Mouse (Mus musculus) kidney, postnatal 36 days (tissue): Measurements from ENCODE around the gene Tsnax.

ENCODE experiments used
- DNase-seq, 2 experiments: peaks; one replicate each; pipeline ENCODE4 v3.0.0; 2021 to 2022; ENCODE audit warnings: mixed read lengths in 2 of 2

Gene Tsnax

DNA sequence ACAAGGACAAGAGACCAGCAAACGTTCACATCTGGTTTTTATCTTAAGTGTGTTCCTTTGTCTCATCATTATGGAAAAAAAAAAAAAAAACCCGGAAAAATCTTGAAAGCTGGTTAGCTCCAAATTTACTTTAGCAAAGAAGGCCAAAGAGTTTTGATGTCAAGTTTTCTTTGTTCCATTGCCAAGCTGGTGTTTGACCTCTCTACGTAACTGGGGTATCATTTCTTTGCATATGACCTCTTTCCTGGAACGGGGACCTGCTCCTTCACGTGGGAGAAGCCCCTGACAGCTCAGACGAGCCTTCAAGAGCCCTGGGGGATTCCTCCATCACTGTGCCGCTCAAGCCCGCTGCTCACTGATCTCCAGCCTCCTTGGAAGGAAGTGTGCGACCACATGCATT is 31.1 kb downstream of the Tsnax start:
- DNase-seq = no peak

DNA sequence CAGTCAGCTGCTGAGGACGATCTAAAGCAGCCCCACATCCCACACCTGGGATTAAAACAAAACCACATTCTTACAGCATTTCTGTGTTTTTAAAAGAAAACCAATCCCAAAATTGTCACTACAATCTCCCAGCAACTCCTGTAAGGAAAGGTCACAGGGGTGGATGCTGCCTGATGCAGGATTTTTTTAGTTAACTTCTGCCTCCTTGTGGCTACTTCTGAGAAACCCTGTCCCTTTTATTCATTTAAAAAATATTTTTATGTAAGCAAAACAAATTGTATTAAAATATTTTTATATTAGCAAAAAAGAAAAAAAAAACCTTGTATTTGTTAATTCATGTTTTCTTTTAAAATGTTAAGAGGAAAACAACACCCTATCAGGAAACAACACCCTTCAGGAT is 33.0 kb downstream of the Tsnax start:
- DNase-seq = no peak

DNA sequence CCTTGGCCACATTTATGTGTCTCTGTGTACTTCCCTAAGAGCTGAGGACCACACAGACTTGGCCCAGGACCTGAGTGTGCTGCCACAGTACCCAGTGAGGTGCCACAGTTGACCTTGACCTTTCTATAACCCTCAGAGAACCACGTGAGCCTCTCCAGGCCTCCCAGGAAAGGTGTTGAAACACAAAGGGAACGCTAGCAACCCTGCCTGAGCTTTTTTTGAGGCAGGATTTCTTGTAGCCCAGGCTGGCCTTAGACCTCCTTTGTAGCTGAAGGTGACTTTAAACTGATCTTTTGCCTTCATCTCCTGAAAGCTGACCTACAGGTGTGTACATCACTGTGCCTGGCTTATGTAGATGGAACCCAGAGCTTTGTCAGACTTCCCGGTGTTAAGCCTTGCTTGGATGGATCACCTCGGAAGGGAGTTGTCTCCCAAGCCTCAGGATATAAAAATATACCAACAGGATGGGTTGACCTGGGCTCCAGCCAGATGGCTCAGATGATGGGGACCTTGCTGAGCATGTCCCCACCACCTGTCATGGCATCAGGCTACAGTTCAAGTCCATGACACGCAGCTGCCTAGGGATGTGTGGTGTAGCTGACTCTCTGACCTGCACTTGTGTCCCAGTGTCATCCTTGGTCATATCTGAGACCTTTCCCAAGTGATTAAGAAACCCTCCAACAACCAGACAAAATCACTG is 36.4 kb downstream of the Tsnax start:
- DNase-seq = no peak

DNA sequence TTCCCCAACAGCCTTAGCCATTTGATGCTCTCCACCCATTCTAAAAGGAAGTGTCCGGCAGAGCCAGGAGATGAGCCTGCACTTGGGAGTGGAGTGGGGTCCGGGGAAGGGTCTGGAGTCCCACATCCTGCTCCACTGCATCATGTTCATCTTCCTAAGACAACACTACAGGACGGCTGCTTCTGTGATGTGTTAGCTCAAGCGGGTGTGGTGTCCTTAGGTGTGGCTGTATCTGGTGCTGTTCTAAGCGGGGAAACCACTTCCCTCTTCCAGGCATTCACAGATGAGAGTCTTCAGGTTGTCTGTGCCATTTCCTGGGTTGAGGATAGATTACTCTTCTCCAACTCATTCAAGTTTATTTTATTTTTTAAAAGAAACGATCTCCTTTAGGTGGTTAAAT is 37.0 kb downstream of the Tsnax start:
- DNase-seq = no peak

DNA sequence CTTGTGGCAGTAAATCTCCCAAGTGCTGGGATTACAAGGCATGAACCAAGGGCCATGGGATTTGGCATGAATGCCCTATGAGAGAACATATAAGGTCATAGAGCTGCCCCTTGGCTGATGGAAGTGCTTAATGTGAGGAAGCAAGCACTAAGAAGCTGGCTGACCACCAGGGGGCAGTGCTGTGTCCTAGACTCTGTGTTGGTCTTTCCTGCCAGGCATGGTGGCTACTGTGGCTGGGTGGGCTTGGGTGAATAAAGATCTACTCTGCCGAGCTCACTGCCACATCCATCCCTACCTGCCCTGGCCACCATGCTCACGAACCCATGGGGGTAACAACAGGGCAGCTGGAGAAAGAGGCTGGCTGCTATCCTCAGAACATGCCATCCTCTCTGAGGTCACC is 39.2 kb downstream of the Tsnax start:
- peak; percentile 58 to 91 for DNase-seq

DNA sequence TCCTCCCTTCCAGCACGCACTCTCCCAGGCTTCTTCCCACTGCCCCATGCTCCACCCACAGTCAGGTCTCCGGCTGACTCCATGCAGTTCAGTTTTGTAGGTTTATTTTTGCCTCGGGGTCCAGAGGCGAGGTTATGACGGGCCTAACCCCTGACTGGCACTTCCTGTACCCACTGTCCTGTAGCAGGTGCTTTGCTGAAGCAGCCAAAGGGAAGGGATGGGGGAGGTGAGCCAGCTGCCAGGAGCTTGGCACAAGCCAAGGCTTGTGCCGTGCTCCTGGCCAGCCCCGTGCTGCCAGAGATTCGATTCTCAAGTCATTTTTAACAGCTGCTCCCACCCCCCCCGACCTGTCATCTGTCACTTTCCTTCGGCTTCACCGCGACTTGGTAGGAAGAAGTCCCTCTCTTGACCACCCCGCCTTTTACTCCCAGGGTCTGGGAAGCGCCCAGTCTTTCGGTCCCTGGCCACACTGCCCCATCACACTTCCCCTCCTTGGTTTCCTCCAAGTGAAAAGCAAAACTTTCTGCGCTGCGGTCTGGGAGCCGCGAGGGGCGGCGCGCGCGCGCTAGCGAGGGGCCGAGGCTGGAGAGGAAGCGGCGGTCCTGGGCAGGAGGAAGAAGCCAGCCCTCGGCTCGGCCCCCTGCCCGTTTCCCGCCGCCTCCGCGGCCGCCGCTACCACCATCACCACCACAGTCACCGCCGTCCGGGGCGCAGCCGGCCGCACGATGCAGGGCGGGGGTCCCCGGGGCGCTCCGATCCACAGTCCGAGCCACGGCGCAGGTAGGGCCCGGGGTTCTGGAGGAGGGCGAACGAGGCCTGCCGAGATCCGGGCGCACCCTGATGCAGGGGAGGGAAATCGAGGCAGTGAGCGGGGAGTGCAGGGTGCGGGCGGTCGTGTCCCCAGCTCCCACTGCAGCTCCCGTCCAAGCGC is 41.0 kb downstream of the Tsnax start, which contains the start of gene Disc1:
Disc1 (plus strand) TSS at position 691 of the 931 bp plus-strand sequence.
- peak; percentile 3 to 57 for DNase-seq

DNA sequence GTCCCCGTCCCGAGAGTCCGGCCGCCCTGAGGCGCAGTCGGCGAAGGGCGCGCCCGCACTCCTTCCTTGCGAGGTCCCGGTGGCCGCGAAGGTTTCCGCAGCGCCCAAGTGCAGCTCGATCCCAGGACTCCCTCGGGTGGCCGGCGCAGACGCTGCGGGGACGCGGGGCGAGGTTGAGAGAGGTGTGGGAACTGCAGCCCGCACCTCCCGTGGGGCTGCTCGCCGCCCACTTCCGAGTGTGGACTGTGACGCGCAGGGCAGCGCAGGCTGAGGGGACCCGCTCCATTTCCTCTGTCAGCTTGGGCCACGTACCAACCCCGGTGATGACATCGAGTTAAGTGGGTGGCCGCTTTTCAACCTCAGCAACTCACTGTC is 41.6 kb downstream of the Tsnax start:
- peak; percentile 60 to 62 for DNase-seq

DNA sequence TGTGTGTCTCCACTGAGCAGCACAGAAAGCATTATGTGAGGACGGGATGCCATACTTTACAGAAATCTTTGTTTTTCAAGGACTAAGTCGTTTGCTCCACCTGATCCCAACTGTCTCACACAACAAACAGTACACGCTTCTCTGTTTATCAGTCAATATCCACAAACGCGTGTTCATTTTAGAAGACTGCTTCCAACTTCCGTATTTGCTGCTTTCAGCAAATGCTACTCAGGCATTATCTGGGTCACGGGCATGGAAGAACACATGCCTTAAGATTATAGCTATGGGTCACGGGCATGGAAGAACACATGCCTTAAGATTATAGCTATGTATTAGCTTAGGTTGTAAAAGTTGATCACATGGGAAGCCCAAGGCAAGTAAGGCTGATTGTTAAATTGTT is 48.1 kb downstream of the Tsnax start:
- DNase-seq = no peak

DNA sequence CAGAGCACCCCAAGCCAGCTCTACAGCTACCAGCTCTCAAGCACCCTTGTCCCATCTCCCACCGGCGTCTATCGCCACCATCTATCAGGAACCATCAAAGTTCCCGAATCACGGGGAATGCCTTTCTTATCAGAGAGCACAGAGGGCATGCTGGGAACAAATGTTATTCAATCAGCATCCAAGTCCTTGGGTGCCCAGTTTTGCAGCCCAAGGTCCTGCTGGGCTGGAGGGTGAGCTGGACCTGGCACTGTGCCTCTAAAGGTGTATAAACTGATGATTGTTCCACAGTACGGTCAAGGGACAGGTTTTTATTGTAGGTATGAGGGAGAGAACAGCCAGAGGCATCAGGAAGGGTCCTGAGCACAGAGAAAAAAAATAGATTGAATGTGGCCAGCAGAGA is 52.8 kb downstream of the Tsnax start:
- DNase-seq = no peak

DNA sequence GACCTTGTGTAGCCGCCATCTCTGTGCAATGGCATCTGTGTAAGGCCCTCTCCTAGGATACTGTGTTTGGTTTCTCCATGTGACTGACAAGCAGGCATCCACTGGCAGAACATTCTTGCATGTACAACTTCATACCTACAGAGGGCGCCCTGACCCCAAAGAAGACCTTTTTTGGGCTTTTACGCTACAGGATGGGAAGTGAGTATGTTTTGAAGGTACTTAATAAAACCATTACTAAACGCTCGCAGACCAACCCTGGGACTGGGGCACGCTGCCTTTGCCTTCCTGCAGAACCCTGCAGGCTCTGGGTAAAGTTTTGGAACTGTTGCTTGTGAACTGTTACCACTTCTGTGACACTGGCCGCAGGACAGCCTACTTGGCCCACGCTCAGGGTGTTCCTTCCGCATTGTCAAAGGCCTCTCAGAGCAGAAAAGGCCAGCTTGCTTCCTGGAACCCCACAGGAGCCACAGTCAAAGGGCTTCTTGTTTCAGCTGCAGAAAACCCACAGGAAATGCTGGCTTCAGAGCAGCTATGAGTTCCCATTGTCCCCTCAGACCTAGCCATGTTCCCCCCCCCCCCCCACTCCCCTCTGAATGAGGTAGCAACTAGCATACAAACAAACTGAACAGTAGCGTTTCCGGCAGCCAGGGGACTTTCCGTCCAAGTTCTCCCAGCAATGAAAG is 54.3 kb downstream of the Tsnax start:
- DNase-seq = peak; percentile 74 to 85

DNA sequence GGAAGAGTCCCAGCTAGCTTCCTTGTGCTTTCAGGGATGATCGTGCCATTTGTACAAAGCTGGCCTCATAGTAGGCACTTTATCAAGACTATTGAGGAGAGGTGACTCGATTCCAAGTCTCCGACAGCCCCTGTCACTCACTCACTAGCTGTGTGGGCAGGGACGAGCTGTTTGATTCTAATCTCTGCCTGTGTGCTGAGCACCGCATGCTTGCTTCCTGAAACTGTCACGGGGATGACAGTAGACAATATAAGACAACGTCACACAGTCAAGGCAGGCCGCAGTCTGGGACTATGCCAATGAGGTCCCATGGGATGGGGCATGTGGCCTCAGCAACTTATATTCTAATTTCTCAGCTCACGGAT is 54.8 kb downstream of the Tsnax start:
- DNase-seq = peak; percentile 72 to 74

DNA sequence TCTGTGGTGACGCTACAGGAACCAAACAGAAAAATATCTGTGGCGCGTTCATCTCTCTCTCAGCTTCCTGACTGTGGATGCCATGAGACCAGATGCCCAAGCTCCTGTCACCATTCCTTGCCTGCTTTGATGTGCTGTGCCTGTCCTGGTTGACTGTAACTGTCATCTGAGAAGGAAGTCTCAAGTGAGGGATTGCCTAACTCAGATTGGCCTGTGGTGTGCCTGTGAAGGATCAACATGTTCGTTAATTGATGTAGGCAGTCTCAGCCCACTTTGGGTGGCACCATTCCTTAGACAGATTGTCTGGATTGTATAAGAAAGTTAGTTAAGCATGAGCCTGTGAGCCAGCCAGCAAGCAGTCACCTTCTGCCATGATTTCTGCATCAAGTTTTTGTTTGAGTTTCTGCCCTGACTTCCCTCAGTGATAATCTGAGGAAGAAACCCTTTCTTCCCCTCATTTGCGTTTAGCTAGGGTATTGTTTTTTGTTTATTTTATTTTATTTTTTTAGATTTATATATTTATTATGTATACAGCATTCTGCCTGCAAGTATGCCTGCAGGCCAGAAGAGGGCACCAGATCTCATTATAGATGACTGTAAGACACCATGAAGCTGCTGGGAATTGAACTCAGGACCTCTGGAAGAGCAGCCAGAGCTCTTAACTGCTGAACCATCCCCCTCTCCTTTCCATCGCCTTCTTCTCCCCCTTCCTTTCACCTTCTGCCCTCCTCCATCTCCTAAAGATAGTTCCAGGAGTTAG is 55.5 kb downstream of the Tsnax start:
- DNase-seq = no peak

DNA sequence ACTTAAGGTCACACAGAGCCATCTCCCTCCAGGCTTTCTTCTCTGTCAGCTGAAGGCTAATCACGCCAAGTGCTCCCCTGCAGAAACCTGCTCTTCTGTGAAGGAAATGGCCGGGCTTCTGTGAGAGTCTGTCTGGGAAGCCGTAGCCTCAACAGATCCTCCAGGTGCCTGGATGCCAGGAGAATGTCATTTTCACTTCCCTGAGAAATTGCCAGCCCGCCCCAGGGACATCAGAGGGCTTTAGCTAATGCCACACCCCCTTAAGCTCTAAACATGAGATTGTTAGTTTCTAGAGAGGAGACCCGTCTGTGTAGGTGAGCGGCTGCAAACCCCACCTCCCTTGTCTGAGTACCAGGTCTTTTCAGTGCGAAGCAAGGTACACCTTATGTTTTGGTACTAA is 56.5 kb downstream of the Tsnax start:
- no peak for DNase-seq

DNA sequence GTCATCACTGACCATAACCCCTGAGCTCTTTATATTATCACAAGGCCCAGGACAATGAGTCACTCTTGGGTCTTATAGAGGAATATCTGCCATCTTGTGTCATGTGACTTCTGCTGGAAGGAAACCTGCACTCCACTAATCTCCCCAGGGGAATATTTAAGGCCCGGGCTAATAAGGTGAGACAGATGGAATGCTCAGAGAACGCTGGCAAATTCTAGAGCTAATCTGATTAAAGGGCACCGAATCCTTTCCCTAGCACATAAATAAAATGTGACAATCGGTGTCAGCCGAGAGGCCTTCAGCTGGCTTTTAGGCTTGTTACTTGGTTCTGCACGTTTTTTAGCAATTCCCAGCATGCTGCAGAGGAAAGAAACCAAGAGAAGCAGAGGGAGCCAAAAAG is 56.9 kb downstream of the Tsnax start:
- DNase-seq = no peak

DNA sequence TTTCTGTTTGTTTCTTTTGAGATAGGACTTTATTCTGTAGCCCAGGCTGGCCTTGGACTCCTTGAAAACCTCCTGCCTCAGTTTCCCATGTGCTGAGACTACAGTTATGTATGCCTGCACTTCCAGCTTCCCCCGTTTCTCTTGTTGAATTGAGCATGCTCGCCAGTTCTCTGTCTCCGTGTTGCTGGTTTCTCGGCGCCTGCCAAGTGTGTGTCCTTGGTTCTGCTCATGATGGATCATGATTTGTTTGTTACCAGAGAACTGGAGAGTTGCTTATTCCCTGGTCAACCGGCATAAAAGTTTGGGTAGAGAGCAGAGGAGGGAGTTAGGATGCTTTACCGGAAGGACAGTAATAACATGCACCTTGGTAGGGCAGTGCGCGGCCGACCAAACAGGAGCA is 61.3 kb downstream of the Tsnax start:
- DNase-seq = no peak

DNA sequence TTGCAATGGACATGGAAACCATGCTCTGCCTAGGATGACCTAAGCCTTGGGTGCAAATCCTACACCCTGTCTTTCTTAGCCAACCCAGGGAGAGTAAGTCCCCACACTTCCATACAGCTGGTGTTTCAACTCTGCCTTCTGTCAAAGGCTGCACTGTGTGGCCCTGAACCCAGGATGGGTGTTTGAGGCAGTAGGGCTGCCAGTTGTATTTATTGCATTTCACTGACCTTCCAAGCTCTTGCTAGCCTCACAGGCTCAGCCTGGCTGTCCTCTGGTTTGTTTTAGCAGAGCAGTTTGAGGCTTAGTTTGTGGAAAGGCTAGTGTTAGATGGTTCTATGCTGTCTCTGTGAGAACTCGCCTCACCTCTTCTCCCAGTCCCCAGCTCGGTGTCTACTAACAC is 61.8 kb downstream of the Tsnax start:
- no peak for DNase-seq

DNA sequence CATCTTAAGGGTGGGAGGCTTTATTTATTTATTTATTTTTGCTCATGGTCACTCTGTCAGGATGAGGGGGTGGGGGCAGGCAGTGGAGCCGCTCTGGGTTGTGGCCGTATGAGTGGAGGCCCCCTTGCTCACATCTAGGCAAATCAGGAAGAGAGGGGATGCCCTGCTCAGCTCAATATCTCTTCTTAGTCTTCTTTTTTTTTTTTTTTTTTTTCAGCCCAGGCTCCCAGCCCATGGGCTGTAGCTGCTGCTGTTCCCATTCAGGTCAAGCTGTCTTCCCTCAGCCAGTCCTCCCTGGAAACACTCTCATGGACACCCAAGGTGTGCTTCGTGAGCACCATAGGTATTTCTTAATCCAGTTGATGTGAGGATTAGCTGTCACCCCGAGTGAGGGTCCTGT is 62.6 kb downstream of the Tsnax start:
- no peak for DNase-seq

DNA sequence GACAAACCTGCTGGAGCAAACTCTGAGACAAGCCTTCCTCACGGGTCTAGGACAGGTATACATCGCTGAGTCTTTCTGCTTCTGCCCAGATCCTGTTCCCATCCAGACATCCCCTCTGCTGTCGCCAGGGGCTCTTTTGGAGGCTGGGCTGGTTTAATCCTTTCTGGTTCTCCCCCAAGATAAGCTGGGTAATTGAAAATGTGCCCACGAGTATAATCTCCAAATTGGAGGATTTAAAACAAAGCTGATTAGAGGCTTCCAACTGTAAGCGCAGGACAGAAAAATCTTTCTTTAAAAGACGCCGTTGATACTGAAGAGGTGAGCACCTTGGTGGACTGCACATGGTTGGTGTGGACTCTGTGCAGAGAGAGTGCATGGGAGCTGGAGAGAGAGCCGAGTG is 64.5 kb downstream of the Tsnax start:
- no peak for DNase-seq

DNA sequence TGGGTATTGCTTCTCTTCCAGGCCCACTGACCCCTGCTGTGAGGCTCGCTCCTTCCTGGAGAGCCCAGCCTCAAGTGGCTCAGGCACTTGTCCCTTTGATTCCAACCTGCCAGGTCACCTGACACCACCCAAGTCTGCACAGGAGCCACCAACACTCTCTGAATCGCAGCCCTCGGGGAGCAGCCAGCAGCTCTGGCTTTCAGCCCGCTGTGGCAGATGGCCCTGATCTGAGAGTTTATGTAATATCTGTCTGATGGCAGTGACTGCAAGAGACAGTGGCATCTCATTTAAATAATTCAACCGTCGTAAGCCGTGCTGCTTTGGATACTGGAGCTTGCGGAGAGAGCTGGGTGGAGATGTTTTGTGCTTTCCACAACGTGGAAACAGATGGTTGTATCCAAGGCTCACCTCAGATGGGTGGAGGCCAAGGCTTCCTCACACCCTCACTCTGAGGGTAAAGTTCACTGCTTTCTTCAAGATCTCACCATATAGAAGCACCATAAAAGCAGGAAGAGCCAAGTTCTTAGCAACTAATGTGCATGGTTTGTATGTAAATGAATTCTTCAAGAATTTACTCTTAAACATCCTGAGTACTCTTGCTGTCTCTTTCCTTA is 66.1 kb downstream of the Tsnax start:
- peak; percentile 19 to 26 for DNase-seq

DNA sequence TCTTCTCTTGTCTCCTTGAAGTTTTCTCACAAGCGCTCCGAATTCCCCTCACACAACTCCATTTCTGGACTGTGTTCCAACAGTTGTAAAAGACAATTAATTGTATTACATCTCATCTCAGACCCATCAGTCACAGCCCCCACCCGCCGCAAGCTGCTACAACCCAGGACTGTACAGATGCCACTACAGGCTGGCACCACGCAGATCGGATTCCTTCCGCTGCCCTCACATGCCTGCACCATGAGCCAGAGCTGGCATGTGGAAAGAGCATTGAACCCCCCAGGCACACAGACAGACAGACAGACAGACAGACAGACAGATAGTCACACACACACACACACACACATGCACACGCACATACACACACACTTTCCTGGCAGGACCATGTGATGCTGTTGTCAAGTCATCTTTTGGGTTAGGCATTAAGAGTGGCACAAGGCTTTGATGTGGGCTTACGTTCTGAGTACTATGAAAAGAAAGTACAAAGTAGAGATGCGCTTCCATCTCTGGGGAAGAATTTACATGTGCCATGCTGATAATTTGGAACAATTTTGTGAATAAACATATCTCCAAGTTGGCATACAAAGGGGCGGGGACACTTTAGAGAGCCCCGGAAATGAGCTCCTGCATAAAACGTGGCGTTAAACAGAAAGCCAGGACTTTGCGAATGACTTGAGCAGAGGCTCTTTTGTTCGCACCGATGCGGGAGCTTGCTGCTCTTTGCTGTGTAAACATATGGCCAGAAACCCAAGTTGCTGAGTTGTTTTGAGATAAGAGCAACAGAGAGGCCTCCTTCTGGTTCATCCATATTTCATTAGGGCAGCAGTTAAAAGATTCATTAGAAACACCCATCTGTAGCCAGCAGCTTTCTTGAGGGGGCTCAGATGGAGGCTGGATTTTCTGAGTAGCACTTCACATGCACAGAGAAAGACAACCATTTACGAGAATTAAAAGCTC is 67.9 kb downstream of the Tsnax start:
- no peak for DNase-seq

DNA sequence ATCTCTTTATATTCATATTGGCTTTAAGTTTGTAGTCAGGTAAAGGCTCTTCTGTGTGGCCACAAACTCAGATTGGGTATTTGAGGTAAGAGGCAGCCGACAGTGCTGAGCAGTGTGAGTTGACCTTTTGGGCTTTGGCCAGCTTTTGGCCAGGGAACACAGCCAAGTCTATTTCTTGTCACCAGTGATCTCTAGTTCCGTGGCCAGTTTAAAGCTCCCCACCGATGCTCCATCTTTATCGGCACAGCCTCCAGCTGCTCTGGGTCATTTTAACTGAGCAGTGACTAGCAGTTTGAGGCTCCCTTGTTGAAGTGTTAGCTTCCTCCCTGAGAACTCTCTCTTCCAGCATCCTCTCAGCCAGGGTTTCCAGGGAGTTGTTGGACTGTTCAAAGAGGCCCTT is 70.9 kb downstream of the Tsnax start:
- DNase-seq = peak; percentile 77 to 83
